Mouse (Mus musculus): ENCODE measurements at regions not wholly inside any gene's neighbourhood (a gene's known extent, or its start where the extent isn't known, plus 50 kb on each side); places are given as distances from the start of the nearest gene placed in this dataset.

GRCm38 (mm10) chr3:20590143-20590542, 223.2 kb upstream of the Agtr1b start:
- intact Hi-C loops (cut with DNase I): loop anchor here (5.0 kb wide), 1 partner anchor 1717 kb away; no protein-coding TSS in a partner anchor

DNA sequence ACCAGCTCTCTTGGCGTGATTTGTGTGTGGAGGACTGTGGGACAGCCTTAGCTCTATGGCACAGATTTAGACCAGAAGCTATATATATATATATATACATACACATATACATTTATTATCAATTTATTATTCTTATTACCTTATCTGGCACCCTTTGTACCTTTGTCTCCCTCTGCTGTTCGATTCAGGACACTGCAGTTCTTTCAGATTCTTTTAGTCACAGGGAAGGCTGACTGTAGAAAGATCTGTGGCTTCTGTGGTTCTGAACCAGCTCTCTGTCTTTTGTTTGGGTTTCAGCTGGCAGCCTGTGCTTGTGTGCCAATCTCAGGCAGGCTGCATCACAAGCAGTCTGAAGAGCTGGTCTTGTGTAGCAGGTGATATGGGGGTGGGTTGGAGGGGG, 184.6 kb upstream of the Agtr1b start:
- intact Hi-C loops (cut with DNase I): no loop called here

DNA sequence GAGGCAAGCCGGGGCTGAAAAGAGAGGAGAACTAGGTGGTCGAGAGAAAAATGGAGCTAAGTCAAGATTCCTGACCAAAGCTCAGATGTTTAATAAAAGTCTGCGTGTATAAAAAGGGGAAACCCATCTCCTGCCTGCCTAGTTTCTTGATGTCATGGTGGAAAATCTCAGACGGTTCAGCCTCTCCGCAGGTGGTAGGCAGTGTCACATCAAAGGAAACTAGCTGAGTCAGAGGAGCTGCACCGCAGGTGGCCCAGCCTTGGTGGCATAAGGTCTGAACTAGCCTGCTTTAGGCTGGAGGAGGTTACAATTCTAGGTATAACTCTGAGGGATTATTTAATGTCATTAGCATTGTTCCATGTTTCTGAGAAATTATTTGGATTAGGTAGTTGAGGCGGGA, 177.0 kb upstream of the Agtr1b start:
- intact Hi-C loops (cut with DNase I): no loop called here

DNA sequence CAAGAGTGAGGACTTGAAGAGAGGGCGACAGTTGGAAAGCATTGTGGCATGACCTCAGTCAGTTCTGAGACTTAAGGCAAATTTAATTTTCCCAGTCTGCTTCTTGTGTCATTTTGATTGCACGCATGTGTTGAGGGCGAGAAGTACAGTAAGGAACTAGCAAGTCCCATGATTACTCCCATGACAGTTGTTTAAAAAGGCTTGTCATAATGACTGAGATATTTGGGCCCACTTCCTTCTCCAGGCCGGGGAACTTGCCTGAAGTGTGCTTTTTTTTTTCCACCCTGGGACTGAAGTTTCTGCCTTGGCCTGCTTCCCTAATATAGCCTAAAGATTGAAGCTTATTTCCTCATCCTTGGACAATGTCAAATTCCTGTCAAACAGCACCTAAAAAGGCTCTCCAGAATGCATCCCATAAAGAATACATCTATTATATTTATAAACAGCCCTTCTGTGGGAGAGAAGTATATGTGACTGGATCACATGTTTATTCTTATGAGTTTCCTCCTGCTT, 171.6 kb upstream of the Agtr1b start:
- intact Hi-C loops (cut with DNase I): no loop called here

- intact Hi-C loops (cut with DNase I): no loop called here
These were observed 153.8 kb upstream of the Agtr1b start for GRCm38 (mm10) chr3:20520738-20521137.

- intact Hi-C loops (cut with DNase I): loop anchor here (2.0 kb wide), 1 partner anchor 254 kb away; no protein-coding TSS in a partner anchor
These were observed 142.2 kb upstream of the Agtr1b start for GRCm38 (mm10) chr3:20509192-20509591.

DNA sequence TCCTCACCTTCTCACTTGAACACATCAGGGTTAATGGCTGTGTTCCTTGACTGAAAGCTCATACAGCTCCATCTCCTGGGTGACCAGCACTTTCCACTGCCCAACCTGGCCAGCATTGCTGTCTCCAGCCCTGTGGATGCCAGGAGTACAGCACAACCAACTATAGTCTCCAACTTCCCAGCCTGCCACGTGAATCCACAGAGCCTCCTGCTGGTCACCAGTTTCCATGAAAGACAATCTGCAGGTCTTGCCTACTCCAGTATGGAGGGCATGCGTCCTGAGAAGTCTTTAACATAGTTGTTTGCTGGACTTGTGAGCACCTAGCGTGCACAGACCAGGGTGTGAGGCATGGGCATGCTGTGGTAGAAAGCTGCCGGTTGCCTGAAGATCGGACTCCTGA, 138.6 kb upstream of the Agtr1b start:
- intact Hi-C loops (cut with DNase I): no loop called here
